Mouse (Mus musculus): Measurements from ENCODE around the gene Utp6.

Utp6 gene

DNA sequence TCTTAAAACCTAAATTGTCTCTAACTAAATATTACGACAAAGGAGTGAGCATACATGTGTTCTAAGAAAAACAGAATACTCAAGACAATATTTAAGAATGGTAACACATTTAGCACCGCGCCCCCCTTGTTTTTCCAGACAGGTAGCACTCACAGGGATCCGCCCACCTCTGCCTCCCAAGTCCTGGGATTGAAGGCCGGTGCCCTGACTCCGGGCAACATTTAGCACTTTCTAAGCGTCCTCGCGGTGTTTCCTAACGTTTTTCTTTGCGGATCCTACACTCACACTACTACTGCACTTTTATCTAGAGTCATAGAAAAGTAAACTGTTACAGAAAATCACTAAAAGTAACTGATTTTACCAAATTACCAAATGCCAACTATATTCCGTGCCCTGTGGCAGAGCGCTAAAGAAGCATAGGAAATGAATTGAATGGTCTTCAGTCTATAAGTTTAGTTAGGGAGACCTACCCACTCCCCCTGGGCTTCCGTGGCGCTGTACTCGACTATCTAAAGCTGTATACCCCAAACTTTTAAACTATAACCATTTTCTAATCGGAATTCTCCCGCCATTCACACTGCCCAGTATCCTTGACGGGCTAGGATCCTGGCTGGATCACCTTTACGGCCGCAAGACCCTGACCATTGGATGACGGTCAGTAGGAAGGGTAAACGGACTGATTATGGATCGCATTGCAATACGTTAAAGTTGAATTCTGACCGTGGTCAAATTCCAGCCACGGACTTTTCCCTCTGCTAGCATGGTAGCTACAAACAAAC, 655 bp downstream of the Utp6 start:
- peak; percentile 17 for DNase-seq

DNA sequence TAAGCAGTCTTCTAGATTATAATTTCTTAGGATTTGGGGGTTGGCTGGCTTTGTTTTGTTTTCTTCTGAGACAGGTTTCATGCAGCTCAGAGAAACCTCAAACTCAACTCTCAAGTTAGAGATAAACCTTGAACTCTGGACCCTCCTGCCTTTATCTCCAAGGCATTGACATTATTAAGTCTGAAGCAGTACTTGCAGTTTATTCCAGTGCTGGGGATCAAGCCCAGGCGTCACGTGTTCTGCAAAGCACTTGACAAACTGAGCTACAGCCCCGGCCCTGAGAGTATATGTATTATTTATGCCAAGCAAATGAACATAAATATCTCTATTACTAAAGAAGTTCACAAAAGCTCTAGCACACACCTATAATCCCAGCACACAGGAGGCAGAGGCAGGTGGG, 14.9 kb downstream of the Utp6 start:
- DNase-seq = no peak

DNA sequence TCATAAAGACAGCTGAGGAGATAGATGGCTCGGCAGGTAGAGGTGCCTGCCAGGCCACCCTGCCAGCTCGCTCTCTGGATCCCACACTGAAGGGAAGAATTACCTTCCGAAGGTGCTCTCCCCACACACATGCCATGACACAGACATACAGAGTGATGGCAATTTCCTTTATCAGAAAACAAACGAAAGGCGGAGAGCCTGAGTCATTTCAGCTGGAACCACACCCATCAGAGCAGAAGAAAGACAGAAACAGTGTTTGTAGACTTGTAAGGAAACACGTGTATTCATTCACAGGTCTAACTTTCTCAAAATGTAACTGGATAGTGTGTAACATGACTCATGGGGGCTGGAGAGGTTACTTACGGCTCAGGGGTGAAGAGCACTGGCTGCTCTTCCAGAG, 18.6 kb downstream of the Utp6 start:
- no peak for DNase-seq

DNA sequence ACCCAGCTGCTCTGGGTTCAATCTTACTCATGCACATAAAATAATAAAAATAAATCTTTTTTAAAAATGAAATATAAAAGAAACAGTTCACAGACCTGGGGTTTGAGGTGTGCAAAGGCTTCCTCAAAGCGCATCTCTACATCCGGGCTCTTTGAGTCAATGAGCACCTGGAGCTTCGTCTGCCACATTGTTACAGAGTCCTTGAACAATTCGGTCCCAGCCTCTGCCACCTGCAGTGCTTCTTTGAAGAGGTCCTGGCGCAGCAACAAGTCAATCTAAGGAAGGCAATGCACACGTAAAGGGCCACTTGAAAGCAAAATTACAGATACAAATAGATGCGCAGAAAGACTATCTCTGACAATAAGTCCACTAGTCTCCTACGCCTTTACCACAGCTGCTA, 19.1 kb downstream of the Utp6 start:
- no peak for DNase-seq

DNA sequence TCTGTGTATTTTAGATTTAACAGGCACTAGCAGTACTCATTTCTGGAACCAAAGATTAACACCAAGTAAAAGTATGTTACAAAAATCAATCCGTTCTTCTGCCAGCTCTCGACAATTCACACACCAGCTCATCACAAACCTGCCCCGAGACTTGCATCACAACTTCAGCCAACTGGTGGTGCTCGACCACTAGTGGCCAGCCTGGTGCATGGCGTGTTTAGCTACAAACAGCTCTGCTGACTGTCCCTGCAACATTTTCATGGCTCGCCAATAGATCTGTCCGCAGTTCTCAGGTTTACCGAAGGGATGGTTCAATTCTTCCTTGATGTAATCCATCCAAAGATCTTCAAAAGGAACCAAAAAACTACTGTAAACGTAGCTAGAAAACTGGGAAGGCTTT, 26.4 kb downstream of the Utp6 start:
- DNase-seq = no peak

DNA sequence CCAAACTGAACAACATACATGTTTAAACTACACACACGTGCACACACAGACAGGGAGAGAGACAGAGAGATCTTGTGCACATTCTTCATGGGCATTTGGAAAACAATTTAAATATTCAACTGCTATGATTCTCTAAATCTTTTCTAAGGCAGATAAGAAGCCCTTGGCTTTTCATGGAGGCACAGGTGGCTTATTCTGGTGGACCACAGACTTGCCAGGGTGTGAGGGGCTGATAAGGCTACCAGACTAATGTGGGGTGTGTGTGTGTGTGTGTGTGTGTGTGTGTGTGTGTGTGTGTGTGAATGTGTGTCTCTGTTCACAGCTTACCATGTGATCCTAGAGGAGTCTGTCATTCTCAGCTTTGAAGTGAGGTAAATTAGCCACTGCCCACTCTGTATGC, 39.4 kb downstream of the Utp6 start:
- DNase-seq = no peak

GRCm38 (mm10) chr11:79922157-79922556, 40.0 kb downstream of the Utp6 start:
- DNase-seq = no peak

- no peak for DNase-seq
These were observed 41.6 kb downstream of the Utp6 start for GRCm38 (mm10) chr11:79920505-79921025.

GRCm38 (mm10) chr11:79919685-79920504, 42.3 kb downstream of the Utp6 start:
- peak; percentile 88 for DNase-seq

DNA sequence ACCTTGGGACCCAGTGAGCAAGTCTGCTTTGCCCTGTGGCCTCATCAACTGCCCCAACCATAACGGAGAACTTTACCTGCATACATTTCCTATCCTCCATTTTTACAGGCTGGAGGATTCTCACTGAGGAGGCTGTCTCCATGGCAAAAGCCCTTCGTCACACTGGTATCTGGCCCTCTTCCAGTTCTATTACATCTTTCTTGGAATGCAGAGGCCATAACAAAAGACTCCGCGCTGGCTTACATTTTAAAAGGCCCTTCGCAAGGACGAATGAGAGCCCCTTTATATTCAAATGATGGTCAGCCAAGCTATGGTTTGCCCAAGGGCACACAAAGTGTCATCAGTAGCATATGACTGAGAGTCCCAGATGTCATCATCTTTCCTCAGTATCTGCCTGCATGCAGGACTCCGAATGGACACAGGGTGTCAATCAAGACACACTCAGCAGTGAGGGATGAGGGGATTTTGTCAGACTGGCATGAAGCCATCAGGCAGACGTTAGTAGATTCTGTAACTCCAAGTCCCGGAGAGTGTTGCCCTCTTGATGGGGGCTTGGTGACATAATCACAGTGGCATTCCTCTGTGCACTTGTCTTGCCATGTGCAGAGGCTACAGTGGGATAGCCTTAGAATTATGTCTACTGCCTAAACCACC, 46.4 kb downstream of the Utp6 start:
- DNase-seq = no peak

DNA sequence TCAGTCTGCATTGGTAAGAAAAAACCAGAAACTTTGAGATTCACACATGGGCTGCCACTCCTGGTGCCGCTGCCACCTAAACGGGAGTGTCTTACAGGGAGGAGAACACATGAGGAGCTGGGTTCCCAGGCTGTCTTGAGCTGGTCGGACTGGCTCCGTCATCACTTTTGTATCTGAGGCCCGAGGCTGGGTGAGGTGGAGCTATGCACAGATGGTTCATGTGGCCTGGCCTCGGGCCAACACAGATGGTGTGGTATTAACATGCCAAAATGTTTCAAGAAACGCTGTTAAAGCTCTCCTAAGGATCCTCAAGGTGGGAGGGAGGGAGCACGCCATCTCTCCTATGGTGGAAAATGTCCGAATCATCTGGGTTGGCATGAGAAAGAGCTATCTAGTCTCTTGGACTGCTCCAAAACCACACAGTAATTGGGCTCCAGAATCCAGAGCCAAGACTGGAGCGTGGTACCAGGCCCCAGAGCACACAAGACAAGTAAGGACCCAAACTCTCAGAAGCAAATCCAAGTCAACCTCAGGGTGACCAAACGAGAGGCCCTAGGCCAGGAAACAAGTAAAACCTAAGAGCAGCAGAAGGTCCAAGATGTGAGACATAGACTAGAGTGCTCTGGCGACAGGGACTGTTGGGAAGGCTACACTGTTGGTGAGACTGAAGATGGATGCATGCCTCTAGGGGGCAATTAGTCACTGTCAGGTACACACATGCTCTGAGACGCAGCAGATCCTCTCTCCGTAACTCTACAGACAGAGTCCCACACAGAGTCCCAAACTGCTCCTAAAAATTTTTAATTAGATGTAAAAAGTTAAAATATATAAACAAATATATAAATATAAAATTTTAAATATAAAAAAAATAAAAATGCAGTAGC, 53.3 kb downstream of the Utp6 start:
- no peak for DNase-seq

DNA sequence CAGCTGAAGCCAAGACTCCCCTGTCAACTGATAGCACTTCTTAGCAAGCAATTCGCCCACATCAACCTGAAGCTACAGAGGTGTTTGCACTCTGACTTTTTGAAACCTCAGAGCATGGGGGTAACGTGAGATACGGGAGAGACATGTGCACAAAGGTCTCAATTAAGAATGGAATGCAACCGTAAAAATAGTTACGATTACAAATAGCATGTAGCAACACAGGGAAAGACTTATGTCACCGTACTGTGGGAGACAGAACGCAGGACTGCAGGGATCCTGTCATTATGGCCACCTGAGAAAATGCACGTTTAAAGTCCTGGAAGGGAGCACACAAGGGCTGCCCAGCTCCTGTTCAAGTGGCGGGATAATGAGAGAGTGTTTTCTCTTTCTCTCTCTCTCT, 55.3 kb downstream of the Utp6 start:
- no peak for DNase-seq

DNA sequence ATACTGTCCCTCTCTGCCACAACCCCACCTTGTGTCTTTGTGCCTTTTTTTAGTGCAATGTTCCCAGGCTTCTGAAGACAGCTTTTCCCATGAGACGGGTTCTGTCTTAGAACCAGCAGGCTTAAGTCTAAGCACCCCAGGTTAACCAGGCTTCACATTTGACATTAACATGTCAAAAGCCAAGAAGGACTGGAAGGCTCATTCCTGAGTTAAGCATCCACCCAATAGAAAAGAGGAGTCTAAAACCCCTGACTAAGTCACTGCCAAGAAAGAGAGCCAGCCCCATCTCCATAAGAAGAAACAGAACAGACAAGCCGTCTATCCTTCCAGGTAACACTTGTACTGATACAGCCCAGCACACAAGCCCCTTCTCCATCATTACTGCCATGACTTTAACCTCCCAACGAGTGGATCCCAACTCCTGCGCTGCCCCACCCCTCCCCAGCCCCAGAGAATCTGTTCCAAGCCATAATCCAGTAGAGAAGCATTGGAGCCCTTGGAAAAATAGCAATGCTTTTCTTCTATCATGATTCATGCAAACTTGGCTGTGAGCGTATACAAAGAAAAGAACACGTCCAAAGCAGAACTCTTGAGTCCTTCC, 59.2 kb downstream of the Utp6 start:
- DNase-seq = no peak

GRCm38 (mm10) chr11:79901146-79901545, 61.0 kb downstream of the Utp6 start:
- no peak for DNase-seq

- no peak for DNase-seq
These were observed 69.9 kb downstream of the Utp6 start for GRCm38 (mm10) chr11:79892259-79892658.

GRCm38 (mm10) chr11:79890822-79891221, 71.4 kb downstream of the Utp6 start:
- DNase-seq = no peak

- no peak for DNase-seq
These were observed 75.2 kb downstream of the Utp6 start for GRCm38 (mm10) chr11:79886961-79887360.

GRCm38 (mm10) chr11:79886395-79886794, 75.8 kb downstream of the Utp6 start:
- no peak for DNase-seq

GRCm38 (mm10) chr11:79885713-79886393, 76.3 kb downstream of the Utp6 start:
- peak; percentile 62 for DNase-seq

DNA sequence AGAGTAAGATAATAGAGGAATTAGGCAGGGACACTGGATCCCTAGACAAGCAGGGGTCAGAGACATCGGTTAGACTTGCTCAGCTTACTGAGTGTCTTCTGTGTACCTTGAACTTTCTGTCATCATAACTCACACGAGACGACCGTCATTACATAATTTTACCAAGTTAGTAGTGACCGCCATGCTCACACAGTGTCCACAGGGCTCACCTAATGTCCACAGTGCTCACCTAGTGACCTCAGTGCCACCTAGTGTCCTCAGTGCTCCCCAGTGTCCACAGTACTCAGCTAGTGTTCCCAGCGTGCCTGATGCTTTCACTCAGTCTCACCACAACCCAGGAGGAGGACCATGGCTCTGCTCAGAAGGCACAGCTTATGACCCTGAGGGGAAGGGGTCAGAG, 77.4 kb downstream of the Utp6 start:
- no peak for DNase-seq
